Mouse (Mus musculus): ENCODE measurements around the gene Palm. TPM values are rescaled to one million over a fixed set of nuclear protein-coding genes. Genes with fewer than 3 reads are reported as not detected.

Palm gene
- total and polyA plus RNA-seq, 2 experiments from 2014 or later = 156 to 242 TPM

- Histone ChIP-seq H3K4me1 (ENCODE audit: insufficient read depth, low read length) (peaks cover 9% of the 10 kb centered on the region), H3K27ac (peak overlapping the region; percentile 45; the same call in 1 of the 2 replicates), H3K27me3 (ENCODE audit: insufficient read depth, low read length) (peaks cover 14% of the 10 kb centered on the region; the same call in 1 of the 2 replicates), H3K4me2 (ENCODE audit: low read depth, low read length) (peak overlapping the region; percentile 73), H3K4me3 (ENCODE audit: low read length) (peak overlapping the region; percentile 46), H3K36me3 (ENCODE audit: insufficient read depth, low read length) (no peaks in the 10 kb centered on the region), H3K9ac (replicated peaks; ENCODE audit: low read length) (peak overlapping the region; percentile 41; the same call in 1 of the 2 replicates), H3K9me3 (ENCODE audit: low read length) (no peaks in the 10 kb centered on the region)
- peak; percentile 94 for ATAC-seq
- TF ChIP-seq CTCF (IDR thresholded peaks at IDR 0.05; ENCODE audit: low read depth) = peak; percentile 86
- peak; percentile 95 for DNase-seq (ENCODE audit: low spot score)
- WGBS = 1% methylated on average over 55 of the region's 55 CpGs
Measured at GRCm38 (mm10) chr10:79779784-79780663, 13.3 kb upstream of the Palm start.

GRCm38 (mm10) chr10:79780664-79781015, 12.7 kb upstream of the Palm start:
- ATAC-seq = no peak

GRCm38 (mm10) chr10:79781139-79781538, 12.2 kb upstream of the Palm start:
- Histone ChIP-seq H3K4me1 (ENCODE audit: insufficient read depth, low read length) (peaks cover 9% of the 10 kb centered on the region), H3K36me3 (ENCODE audit: insufficient read depth, low read length) (no peaks in the 10 kb centered on the region), H3K27me3 (ENCODE audit: insufficient read depth, low read length) (peaks cover 14% of the 10 kb centered on the region; the same call in 1 of the 2 replicates), H3K9me3 (ENCODE audit: low read length) (no peaks in the 10 kb centered on the region), H3K9ac (replicated peaks; ENCODE audit: low read length) (peak overlapping the region; percentile 28; the same call in 1 of the 2 replicates), H3K4me2 (ENCODE audit: low read depth, low read length) (peak overlapping the region; percentile 73), H3K27ac (no peak overlapping the region), H3K4me3 (ENCODE audit: low read length) (peak overlapping the region; percentile 46)
- no peak; the same call in 1 of the 2 replicates for TF ChIP-seq CTCF (IDR thresholded peaks at IDR 0.05; ENCODE audit: low read depth)
- no peak for DNase-seq (ENCODE audit: low spot score)
- 37% methylated on average over 21 of the region's 21 CpGs for WGBS
- ATAC-seq = no peak

More at GRCm38 (mm10) chr10:79780664-79781015, 12.7 kb upstream of the Palm start:
- Histone ChIP-seq H3K36me3 (ENCODE audit: insufficient read depth, low read length) (no peaks in the 10 kb centered on the region), H3K27me3 (ENCODE audit: insufficient read depth, low read length) (peaks cover 14% of the 10 kb centered on the region; the same call in 1 of the 2 replicates), H3K4me2 (ENCODE audit: low read depth, low read length) (peak overlapping the region; percentile 73), H3K9me3 (ENCODE audit: low read length) (no peaks in the 10 kb centered on the region), H3K9ac (replicated peaks; ENCODE audit: low read length) (peak overlapping the region; percentile 41; the same call in 1 of the 2 replicates), H3K4me1 (ENCODE audit: insufficient read depth, low read length) (peaks cover 9% of the 10 kb centered on the region), H3K27ac (peak overlapping the region; percentile 45; the same call in 1 of the 2 replicates), H3K4me3 (ENCODE audit: low read length) (peak overlapping the region; percentile 46)
- DNase-seq (ENCODE audit: low spot score) = no peak
- no peak for TF ChIP-seq CTCF (IDR thresholded peaks at IDR 0.05; ENCODE audit: low read depth)
- under 1% methylated on average over 13 of the region's 13 CpGs for WGBS

GRCm38 (mm10) chr10:79781956-79782355, 11.4 kb upstream of the Palm start:
- DNase-seq (ENCODE audit: low spot score) (no peak), ATAC-seq (no peak)
- Histone ChIP-seq H3K9me3 (ENCODE audit: low read length) (no peaks in the 10 kb centered on the region), H3K36me3 (ENCODE audit: insufficient read depth, low read length) (no peaks in the 10 kb centered on the region), H3K27ac (no peak overlapping the region), H3K4me2 (ENCODE audit: low read depth, low read length) (no peak overlapping the region), H3K27me3 (ENCODE audit: insufficient read depth, low read length) (peaks cover 6% of the 10 kb centered on the region; the same call in 1 of the 2 replicates), H3K4me3 (ENCODE audit: low read length) (no peak overlapping the region), H3K9ac (replicated peaks; ENCODE audit: low read length) (no peak overlapping the region), H3K4me1 (ENCODE audit: insufficient read depth, low read length) (peaks cover 8% of the 10 kb centered on the region)
- 61% methylated on average over 5 of the region's 5 CpGs for WGBS
- TF ChIP-seq CTCF (IDR thresholded peaks at IDR 0.05; ENCODE audit: low read depth) = no peak

GRCm38 (mm10) chr10:79783050-79783449, 10.3 kb upstream of the Palm start:
- Histone ChIP-seq H3K4me3 (ENCODE audit: low read length) (no peak overlapping the region), H3K9ac (replicated peaks; ENCODE audit: low read length) (no peak overlapping the region), H3K36me3 (ENCODE audit: insufficient read depth, low read length) (no peaks in the 10 kb centered on the region), H3K9me3 (ENCODE audit: low read length) (no peaks in the 10 kb centered on the region), H3K4me2 (ENCODE audit: low read depth, low read length) (no peak overlapping the region), H3K27me3 (ENCODE audit: insufficient read depth, low read length) (no peaks in the 10 kb centered on the region), H3K4me1 (ENCODE audit: insufficient read depth, low read length) (peaks cover 4% of the 10 kb centered on the region; the same call in 1 of the 2 replicates), H3K27ac (no peak overlapping the region)
- ATAC-seq (no peak), DNase-seq (ENCODE audit: low spot score) (no peak)
- peak; percentile 58 for TF ChIP-seq CTCF (IDR thresholded peaks at IDR 0.05; ENCODE audit: low read depth)
- WGBS = 65% methylated on average over 7 of the region's 7 CpGs

- peak; percentile 55 for DNase-seq (ENCODE audit: low spot score)
- 37% methylated on average over 27 of the region's 27 CpGs for WGBS
- H3K27me3 ChIP-seq (ENCODE audit: insufficient read depth, low read length) = no peaks in the 10 kb centered on the region
Measured at GRCm38 (mm10) chr10:79783920-79784800, 9.2 kb upstream of the Palm start.

More at GRCm38 (mm10) chr10:79783920-79784800, 9.2 kb upstream of the Palm start:
- no peaks in the 10 kb centered on the region for H3K9me3 ChIP-seq (ENCODE audit: low read length)
- ATAC-seq = no peak
- peaks cover 4% of the 10 kb centered on the region; the same call in 1 of the 2 replicates for H3K4me1 ChIP-seq (ENCODE audit: insufficient read depth, low read length)
- no peak overlapping the region for H3K4me3 ChIP-seq (ENCODE audit: low read length)
- H3K27ac ChIP-seq = no peak overlapping the region
- peak; percentile 55 for TF ChIP-seq CTCF (IDR thresholded peaks at IDR 0.05; ENCODE audit: low read depth)
- H3K36me3 ChIP-seq (ENCODE audit: insufficient read depth, low read length) = no peaks in the 10 kb centered on the region
- H3K9ac ChIP-seq (replicated peaks; ENCODE audit: low read length) = no peak overlapping the region
- H3K4me2 ChIP-seq (ENCODE audit: low read depth, low read length) = no peak overlapping the region
